Mouse (Mus musculus): ENCODE results near the gene Tspan5. TPM values are rescaled to one million over a fixed set of nuclear protein-coding genes. Genes with fewer than 3 reads are reported as not detected.

The Tspan5 gene
- polyA plus RNA-seq, 1 experiment from 2014 or later: 12.5 TPM

- 80% methylated on average over 3 of the region's 3 CpGs for WGBS
- H3K9me3 ChIP-seq (ENCODE audit: control insufficient read depth, low read length): no peaks in the 10 kb centered on the region
- H3K4me3 ChIP-seq (ENCODE audit: low read depth, low read length): no peak overlapping the region
- no peak for ATAC-seq (replicated peaks; ENCODE audit: low FRiP score)
- H3K27me3 ChIP-seq (replicated peaks; ENCODE audit: control insufficient read depth, insufficient read depth, low read length): no peaks in the 10 kb centered on the region
- H3K9ac ChIP-seq (ENCODE audit: low read depth, low read length): no peak overlapping the region
- H3K36me3 ChIP-seq (ENCODE audit: control insufficient read depth, insufficient read depth, low read length): no peaks in the 10 kb centered on the region
- H3K4me1 ChIP-seq (replicated peaks; ENCODE audit: control insufficient read depth, insufficient read depth, low read length): no peaks in the 10 kb centered on the region
- DNase-seq (ENCODE audit: low spot score): no peak
- H3K27ac ChIP-seq (ENCODE audit: low read depth, low read length): no peak overlapping the region
- H3K4me2 ChIP-seq: no peak overlapping the region
Observed at GRCm38 (mm10) chr3:138847809-138848208, 105.8 kb downstream of the Tspan5 start.

DNA sequence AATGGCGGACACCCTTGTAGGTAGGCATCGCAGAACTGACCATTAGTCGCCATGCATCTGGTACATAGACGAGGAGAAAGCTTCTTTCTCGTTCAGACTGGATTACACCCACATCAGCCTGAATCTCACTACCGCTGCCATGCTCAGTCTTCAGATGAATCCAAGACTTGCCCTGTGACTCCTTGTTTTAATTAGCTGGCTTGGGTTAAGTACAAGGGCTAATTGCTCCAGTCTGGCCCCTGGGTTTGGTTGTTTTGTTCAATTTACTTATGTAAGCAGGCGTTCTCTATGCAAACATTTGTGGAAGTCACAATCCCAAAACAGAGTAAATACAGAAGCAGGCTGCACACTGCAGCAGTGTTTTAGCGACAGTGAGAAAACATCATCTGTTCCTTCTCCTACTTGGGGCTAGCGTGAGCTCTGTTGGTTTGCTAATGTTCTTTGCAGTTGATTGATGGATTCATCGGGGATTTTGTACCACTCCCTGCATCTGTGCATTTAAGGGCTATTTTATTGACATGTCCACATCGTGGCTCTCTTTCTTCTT lies 107.8 kb downstream of the Tspan5 start:
- ATAC-seq (replicated peaks; ENCODE audit: low FRiP score) (no peak), DNase-seq (ENCODE audit: low spot score) (no peak)
- H3K9me3 ChIP-seq (ENCODE audit: control insufficient read depth, low read length): no peaks in the 10 kb centered on the region
- 72% methylated on average over 11 of the region's 11 CpGs for WGBS
- H3K4me2 ChIP-seq: no peak overlapping the region
- no peaks in the 10 kb centered on the region for H3K27me3 ChIP-seq (replicated peaks; ENCODE audit: control insufficient read depth, insufficient read depth, low read length)
- no peaks in the 10 kb centered on the region for H3K4me1 ChIP-seq (replicated peaks; ENCODE audit: control insufficient read depth, insufficient read depth, low read length)
- H3K9ac ChIP-seq (ENCODE audit: low read depth, low read length): no peak overlapping the region
- H3K27ac ChIP-seq (ENCODE audit: low read depth, low read length): no peak overlapping the region
- H3K36me3 ChIP-seq (ENCODE audit: control insufficient read depth, insufficient read depth, low read length): no peaks in the 10 kb centered on the region
- H3K4me3 ChIP-seq (ENCODE audit: low read depth, low read length): no peak overlapping the region

DNA sequence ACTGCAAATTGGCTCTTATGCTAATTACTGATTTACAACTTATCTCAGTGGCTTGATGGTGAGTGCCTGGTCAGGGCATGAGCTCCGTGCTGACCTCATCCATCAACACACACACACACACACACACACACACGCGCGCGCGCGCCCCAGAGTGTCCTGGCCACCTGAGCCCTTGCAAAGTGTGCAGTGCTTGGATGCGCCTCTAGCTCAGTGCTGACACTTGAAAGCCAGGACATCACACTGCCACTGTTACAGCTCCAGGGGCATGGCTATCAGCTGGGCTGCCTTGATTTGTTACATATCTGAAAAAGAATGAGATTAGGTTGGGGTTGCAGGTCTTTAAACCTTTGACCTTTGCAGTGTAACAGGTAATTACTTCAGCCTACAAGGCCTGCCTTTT lies 109.9 kb downstream of the Tspan5 start:
- no peak overlapping the region for H3K4me3 ChIP-seq (ENCODE audit: low read depth, low read length)
- WGBS: 75% methylated on average over 8 of the region's 8 CpGs
- no peaks in the 10 kb centered on the region for H3K36me3 ChIP-seq (ENCODE audit: control insufficient read depth, insufficient read depth, low read length)
- ATAC-seq (replicated peaks; ENCODE audit: low FRiP score): no peak
- H3K27me3 ChIP-seq (replicated peaks; ENCODE audit: control insufficient read depth, insufficient read depth, low read length): no peaks in the 10 kb centered on the region
- H3K27ac ChIP-seq (ENCODE audit: low read depth, low read length): no peak overlapping the region
- no peak overlapping the region for H3K9ac ChIP-seq (ENCODE audit: low read depth, low read length)
- DNase-seq (ENCODE audit: low spot score): no peak
- no peaks in the 10 kb centered on the region for H3K4me1 ChIP-seq (replicated peaks; ENCODE audit: control insufficient read depth, insufficient read depth, low read length)
- H3K4me2 ChIP-seq: no peak overlapping the region
- H3K9me3 ChIP-seq (ENCODE audit: control insufficient read depth, low read length): no peaks in the 10 kb centered on the region

DNA sequence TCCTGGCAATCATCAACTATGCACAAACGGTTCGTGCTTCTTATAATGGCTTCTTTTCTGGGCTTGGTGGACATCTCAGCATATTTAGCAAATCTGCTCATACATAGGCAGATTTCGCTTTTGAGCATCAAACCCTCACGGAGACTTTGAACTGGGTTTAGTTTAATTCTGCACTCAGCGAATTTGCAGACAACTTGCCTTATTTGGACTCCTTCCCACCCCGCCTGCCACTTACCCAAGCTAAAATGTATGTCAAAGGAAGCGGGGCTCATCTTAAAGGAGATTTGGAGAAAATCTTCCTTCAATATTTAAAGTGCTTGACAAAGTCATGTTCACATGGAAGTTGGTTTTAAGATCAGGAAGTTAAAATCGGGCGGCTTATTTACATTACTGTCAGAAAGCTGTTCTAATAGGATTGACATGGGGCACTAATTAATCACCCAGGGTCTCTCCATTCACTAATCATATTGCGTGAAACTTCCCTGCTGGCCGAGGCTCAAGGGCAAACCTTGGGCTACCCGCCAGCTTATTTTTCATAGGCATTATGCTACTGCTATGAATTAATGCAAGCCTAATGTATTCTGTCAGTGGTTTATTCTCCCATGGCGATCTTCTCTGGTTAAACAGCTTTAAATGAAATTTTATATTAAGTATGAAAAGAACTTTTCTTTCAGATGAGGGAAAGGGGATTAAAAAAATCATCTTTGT lies 111.1 kb downstream of the Tspan5 start:
- DNase-seq (ENCODE audit: low spot score) (no peak), ATAC-seq (replicated peaks; ENCODE audit: low FRiP score) (no peak)
- Histone ChIP-seq H3K27ac (ENCODE audit: low read depth, low read length) (no peak overlapping the region), H3K4me3 (ENCODE audit: low read depth, low read length) (no peak overlapping the region), H3K27me3 (replicated peaks; ENCODE audit: control insufficient read depth, insufficient read depth, low read length) (no peaks in the 10 kb centered on the region), H3K9ac (ENCODE audit: low read depth, low read length) (no peak overlapping the region), H3K36me3 (ENCODE audit: control insufficient read depth, insufficient read depth, low read length) (no peaks in the 10 kb centered on the region), H3K4me1 (replicated peaks; ENCODE audit: control insufficient read depth, insufficient read depth, low read length) (no peaks in the 10 kb centered on the region), H3K4me2 (no peak overlapping the region), H3K9me3 (ENCODE audit: control insufficient read depth, low read length) (no peaks in the 10 kb centered on the region)
- 75% methylated on average over 13 of the region's 13 CpGs for WGBS

GRCm38 (mm10) chr3:138853996-138854836 lies 112.2 kb downstream of the Tspan5 start:
- Histone ChIP-seq H3K4me2 (no peak overlapping the region), H3K27me3 (replicated peaks; ENCODE audit: control insufficient read depth, insufficient read depth, low read length) (no peaks in the 10 kb centered on the region), H3K9me3 (ENCODE audit: control insufficient read depth, low read length) (no peaks in the 10 kb centered on the region), H3K27ac (ENCODE audit: low read depth, low read length) (no peak overlapping the region), H3K4me3 (ENCODE audit: low read depth, low read length) (no peak overlapping the region), H3K9ac (ENCODE audit: low read depth, low read length) (no peak overlapping the region), H3K36me3 (ENCODE audit: control insufficient read depth, insufficient read depth, low read length) (no peaks in the 10 kb centered on the region), H3K4me1 (replicated peaks; ENCODE audit: control insufficient read depth, insufficient read depth, low read length) (no peaks in the 10 kb centered on the region)
- no peak for DNase-seq (ENCODE audit: low spot score)
- ATAC-seq (replicated peaks; ENCODE audit: low FRiP score): no peak
- 86% methylated on average over 16 of the region's 16 CpGs for WGBS

GRCm38 (mm10) chr3:138855387-138855786 lies 113.4 kb downstream of the Tspan5 start:
- Histone ChIP-seq H3K4me2 (no peak overlapping the region), H3K9me3 (ENCODE audit: control insufficient read depth, low read length) (no peaks in the 10 kb centered on the region), H3K4me3 (ENCODE audit: low read depth, low read length) (no peak overlapping the region), H3K27ac (ENCODE audit: low read depth, low read length) (no peak overlapping the region), H3K9ac (ENCODE audit: low read depth, low read length) (no peak overlapping the region), H3K27me3 (replicated peaks; ENCODE audit: control insufficient read depth, insufficient read depth, low read length) (no peaks in the 10 kb centered on the region), H3K36me3 (ENCODE audit: control insufficient read depth, insufficient read depth, low read length) (no peaks in the 10 kb centered on the region), H3K4me1 (replicated peaks; ENCODE audit: control insufficient read depth, insufficient read depth, low read length) (no peaks in the 10 kb centered on the region)
- ATAC-seq (replicated peaks; ENCODE audit: low FRiP score) (no peak), DNase-seq (ENCODE audit: low spot score) (no peak)
- WGBS: 68% methylated on average over 5 of the region's 5 CpGs

DNA sequence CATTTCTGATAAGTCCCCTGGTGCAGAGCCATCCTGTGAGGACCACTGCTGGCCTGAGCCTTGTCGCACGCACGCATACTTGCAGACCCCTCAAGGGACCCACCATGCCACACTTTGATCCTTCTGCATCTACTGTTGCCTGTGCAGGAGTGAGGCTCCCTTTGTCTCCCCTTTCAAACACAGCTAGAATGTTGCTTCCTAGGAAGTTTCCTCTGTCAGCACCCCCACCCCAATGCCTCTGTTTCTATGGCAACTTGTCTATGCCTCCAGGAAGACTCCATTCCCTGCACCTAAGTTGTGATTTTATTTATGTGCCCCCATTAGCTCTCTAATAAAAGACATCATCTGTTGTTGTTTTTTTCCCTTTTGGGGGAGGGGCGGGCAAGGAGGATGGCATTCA lies 115.0 kb downstream of the Tspan5 start:
- WGBS: 83% methylated on average over 4 of the region's 4 CpGs
- ATAC-seq (replicated peaks; ENCODE audit: low FRiP score) (no peak), DNase-seq (ENCODE audit: low spot score) (no peak)
- H3K4me1 ChIP-seq (replicated peaks; ENCODE audit: control insufficient read depth, insufficient read depth, low read length): no peaks in the 10 kb centered on the region
- H3K9ac ChIP-seq (ENCODE audit: low read depth, low read length): no peak overlapping the region
- H3K27ac ChIP-seq (ENCODE audit: low read depth, low read length): no peak overlapping the region
- no peaks in the 10 kb centered on the region for H3K36me3 ChIP-seq (ENCODE audit: control insufficient read depth, insufficient read depth, low read length)
- no peaks in the 10 kb centered on the region for H3K27me3 ChIP-seq (replicated peaks; ENCODE audit: control insufficient read depth, insufficient read depth, low read length)
- no peak overlapping the region for H3K4me2 ChIP-seq
- H3K4me3 ChIP-seq (ENCODE audit: low read depth, low read length): no peak overlapping the region
- H3K9me3 ChIP-seq (ENCODE audit: control insufficient read depth, low read length): no peaks in the 10 kb centered on the region

DNA sequence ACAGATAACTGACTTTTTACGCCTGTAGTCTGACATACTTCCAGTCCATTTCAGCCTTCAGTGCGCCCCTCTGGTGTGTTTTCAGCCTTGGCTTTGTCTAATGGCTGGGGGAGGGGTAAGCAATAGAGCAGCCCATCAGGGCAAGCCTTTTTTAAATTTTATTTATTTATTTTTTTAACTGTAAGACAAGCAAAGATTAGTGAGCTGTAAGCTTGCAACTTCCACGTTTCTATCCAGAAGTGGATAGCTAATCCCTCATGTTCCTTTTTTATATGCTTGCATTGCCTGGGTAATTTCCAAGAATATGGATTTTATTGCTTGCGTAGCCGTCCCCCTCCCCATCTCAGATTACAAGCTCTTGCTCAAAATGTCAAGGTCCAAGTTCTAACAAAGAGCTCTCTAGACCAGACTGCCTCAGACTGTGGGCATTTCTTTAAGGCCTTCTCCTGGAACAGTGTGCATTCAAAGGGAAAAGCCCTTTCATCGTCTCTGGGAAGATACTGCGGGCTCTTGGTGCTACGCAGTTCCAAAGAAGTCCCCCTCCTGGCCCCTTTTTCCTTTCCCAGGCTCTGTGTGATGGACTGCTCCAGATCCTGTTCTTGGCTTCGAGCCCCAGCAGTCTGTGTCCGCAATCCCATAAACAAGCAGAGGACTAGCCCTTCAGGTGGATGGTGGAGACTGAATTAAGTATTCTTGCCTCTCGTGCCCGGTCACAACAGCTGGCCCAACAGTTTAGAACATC lies 116.0 kb downstream of the Tspan5 start:
- DNase-seq (ENCODE audit: low spot score): no peak
- Histone ChIP-seq H3K27me3 (replicated peaks; ENCODE audit: control insufficient read depth, insufficient read depth, low read length) (no peaks in the 10 kb centered on the region), H3K9me3 (ENCODE audit: control insufficient read depth, low read length) (no peaks in the 10 kb centered on the region), H3K36me3 (ENCODE audit: control insufficient read depth, insufficient read depth, low read length) (no peaks in the 10 kb centered on the region), H3K4me3 (ENCODE audit: low read depth, low read length) (no peak overlapping the region), H3K4me1 (replicated peaks; ENCODE audit: control insufficient read depth, insufficient read depth, low read length) (no peaks in the 10 kb centered on the region), H3K27ac (ENCODE audit: low read depth, low read length) (no peak overlapping the region), H3K9ac (ENCODE audit: low read depth, low read length) (no peak overlapping the region), H3K4me2 (no peak overlapping the region)
- ATAC-seq (replicated peaks; ENCODE audit: low FRiP score): no peak
- WGBS: 69% methylated on average over 12 of the region's 12 CpGs

Data from liver, embryonic 11.5 days (tissue).